Mouse (Mus musculus): ENCODE measurements around the gene Akr7a5. TPM values are rescaled to one million over a fixed set of nuclear protein-coding genes. Genes with fewer than 3 reads are reported as not detected.

Akr7a5 gene
- 10 to 100 TPM; 30.5 to 35.9 TPM for total RNA-seq (2021)
- long read RNA-seq, experiment 1, transcript Akr7a5-201 (7 exons, 1,288 nt): major isoform, 42 of 46 reads
- long read RNA-seq, experiment 1, partial matches to known transcripts: 3 of 46 reads
- long read RNA-seq, experiment 1, other reads (novel, unspliced or antisense): 1 of 46 reads
- long read RNA-seq, experiment 2, transcript Akr7a5-201 (7 exons, 1,288 nt): major isoform, 45 of 48 reads
- long read RNA-seq, experiment 2, partial matches to known transcripts: 1 of 48 reads
- long read RNA-seq, experiment 2, other reads (novel, unspliced or antisense): 2 of 48 reads

DNA sequence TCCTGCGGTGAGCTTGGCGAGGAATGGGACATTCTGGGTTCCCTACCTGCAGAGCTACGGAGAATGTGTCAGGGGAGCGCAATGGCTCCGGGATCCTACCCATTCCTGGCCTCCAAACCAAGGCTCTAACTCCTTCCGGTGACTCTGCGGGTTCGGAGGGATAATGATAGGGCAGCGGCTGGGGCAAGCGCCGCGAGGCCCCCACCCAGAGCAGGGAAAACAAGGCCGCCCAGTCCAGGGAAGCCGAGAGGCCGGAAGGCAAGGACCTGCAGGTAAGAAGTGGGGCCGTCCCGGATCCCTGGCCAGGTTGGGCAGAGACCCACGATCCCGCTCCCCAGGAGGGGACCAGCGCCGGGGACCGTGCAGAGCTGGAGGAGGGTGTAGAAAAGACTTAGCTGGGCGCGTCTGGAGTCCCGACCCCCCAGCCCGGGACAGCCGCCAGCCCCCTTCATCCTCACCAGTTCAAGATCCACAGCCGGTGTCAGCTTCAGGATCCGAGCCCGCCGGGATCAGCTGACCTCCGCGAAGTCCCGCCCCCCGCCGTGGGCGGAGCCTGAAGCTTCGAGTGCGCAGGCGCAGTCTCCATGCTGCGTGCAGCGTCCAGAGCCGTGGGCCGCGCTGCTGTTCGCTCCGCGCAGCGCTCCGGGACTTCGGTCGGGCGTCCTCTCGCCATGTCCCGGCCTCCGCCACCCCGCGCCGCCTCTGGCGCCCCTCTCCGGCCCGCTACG is at the start of gene Akr7a5, which contains the start of gene Pqlc2:
TSS of gene Akr7a5 (plus strand) at position 574 of the 728 bp plus-strand sequence.
TSS of gene Pqlc2 (minus strand) at position 538 of the 728 bp plus-strand sequence.
- peak; percentile 94 for DNase-seq

DNA sequence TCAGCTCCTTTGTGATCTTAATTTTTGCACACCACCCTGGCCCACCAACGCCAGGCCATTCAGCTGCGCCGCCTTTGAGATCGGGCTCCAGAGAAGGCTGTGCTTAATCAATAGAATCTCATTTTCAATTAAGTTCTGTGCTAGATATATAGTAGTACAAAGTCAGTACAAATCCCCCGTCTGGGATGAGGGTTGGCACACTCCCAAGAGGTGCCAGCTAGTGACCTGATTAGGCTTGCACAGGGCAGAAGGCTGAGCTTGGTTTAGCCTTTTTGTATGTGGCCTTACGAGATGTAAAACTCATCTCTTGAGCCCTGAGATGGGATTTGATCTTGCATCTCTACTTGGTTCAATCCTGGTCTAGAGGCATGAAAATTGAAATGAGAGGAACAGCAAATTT is 47.6 kb upstream of the Akr7a5 start:
- no peak for DNase-seq

DNA sequence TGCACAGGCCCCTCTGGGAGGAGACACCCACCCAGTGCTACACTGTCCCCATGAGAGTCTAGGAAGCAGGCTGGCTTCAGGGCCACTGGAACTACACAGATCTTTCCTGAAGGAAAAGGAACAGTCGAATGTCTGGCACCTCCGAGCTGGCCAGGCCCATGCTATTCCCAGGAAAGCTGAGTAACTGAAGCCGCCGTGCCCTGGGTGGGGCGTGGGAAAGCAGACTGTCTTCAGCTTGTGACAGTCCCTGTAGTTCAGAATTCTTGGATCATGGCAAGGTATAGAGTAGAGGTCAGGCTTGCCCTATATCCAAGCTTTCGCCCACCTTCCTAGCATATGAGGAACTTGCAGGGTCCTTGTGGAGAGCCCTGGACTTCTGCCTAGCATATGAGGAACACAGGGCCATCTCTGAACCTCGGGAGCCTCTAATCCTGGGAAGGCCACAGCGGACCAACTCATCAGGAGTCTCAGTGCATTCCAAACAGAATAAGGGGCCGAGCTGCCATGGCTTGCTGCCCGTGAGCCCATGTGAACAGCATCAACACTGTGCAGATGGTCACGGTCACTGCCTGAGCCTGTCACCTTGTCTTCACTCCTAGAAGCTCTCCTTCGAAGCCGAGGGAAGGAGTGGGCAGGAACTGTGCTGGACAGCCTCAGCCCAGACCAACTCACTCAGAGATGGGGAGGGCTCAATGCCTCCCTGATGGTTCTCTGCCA is 44.6 kb upstream of the Akr7a5 start:
- DNase-seq: no peak

DNA sequence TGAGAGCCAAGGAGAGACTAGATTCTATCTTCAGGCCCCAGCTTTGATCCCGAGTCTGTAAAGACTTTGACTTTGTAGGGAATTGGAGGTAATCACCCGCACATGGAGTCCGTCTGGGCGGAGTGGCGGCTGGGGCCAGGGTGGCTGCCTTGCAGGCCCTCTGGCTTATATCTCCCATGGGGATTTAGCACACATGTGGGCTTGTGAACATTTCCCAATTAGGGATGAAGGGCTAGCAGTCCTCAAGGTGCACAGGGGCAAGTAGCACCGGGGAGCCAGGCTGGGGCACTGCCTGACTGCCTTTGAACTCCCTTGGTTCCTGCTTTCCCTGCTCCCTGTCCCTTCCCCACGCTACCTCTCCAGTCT is 44.1 kb upstream of the Akr7a5 start:
- no peak for DNase-seq

GRCm38 (mm10) chr4:139267335-139267734 is 43.2 kb upstream of the Akr7a5 start:
- no peak for DNase-seq

- DNase-seq: no peak
Measured at GRCm38 (mm10) chr4:139268242-139268641, 42.3 kb upstream of the Akr7a5 start.

DNA sequence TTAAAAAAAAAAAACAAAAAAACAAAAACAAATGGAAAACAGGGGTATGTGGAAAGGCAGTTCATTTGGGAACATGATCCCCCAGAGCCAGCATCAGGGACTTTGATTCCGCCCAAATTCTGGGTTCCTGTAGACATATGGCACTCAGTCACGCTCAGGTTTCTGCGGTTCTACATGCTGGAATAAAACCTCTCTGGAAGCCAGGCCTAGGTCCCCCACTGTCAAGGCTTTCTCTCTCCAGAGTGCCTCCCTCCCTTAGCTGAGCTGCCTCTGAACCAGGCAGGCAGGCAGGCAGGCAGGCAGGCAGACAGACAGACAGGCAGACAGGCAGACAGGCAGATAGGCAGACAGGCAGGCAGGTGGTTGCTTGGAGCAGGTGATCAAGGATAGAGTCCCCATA is 40.4 kb upstream of the Akr7a5 start:
- DNase-seq: no peak

DNA sequence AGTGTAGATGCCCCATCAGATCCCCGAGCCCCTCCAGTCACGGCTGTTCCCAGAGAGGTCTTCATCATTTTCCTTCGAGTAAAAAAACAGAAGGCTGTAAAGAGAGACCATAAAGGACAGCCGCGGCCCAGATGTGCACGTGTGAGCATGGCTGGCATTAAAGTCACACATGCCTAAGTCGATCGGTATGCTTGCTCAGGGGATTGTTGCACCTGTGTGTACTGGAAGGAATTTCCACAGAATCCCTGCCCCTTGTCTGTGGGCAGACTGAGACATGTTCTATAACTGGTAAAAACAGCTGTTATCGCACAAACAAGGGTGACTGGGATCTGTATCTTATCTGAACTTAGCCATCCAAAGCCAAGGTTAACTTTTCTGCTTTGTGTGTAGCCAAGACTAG is 39.0 kb upstream of the Akr7a5 start:
- no peak for DNase-seq

- DNase-seq: no peak
Measured at GRCm38 (mm10) chr4:139272951-139273680, 37.4 kb upstream of the Akr7a5 start.

DNA sequence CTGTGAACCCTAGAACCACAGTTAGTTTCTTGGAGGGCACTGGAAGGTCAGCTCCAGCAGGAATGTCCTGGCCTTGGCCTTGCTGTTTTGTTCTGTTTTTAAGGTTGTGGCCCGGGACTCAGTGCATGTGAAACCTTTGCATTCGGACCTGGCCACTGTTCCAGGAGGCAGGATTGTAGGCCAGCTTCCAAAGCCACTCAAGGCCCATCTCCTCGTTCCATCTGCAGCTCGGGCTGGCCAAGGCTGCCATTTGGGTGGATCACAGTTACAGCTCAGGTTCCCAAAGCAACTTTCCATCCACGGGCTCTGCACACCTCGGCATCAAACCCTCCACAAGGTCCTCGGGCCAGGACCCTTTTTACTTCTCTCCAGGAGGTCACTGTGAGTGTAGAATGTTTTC is 36.0 kb upstream of the Akr7a5 start:
- DNase-seq: peak; percentile 66

GRCm38 (mm10) chr4:139276411-139276810 is 34.1 kb upstream of the Akr7a5 start:
- DNase-seq: peak; percentile 54

DNA sequence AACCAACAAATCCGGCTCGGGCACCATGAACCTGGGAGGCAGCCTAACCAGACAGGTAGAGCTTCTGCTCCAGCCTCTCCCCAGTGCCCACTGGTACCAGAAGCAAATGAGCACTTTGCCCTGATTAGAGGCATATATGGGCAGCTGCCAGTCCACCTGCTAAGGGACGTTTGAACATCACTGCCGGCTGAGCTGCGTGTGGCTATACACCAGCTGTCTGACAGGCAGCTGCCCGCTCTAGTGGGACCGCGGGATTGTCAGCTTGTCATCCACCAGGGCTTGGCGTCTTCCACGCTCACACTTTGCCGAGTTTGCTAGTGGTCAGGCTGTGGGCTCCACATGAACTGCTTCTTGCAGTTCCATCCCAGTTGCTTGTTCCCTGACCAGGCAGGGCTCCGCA is 30.0 kb upstream of the Akr7a5 start:
- no peak for DNase-seq

DNA sequence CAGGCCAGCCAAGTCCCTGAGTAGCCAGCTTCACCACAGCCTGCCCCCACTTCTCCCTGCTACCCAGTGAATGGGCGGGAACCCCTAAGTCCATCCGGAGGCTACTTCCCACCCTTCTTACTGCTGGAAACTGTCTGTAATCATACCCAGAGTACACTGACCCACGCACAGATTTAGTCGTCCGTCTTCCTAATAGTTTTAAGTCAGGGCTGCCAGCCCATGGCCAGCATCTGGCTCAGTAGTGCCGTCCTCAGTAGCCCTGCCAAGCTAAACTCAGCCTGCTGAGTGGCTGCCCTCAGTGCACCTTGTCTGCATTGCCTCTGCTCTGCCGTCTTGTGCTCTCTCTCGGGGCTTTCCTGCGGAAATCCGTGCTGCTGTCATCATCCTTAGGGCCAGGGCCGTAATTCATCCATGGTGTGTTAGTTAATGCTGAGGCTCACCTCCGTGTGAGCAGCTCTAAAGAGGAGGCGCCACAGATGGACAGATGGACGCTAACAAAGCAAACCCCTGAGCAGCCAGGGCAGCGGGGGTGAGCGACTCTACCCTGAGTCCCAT is 28.7 kb upstream of the Akr7a5 start:
- DNase-seq: peak; percentile 45

GRCm38 (mm10) chr4:139282955-139283417 is 27.6 kb upstream of the Akr7a5 start:
- DNase-seq: no peak

GRCm38 (mm10) chr4:139284877-139285276 is 25.7 kb upstream of the Akr7a5 start:
- no peak for DNase-seq

DNA sequence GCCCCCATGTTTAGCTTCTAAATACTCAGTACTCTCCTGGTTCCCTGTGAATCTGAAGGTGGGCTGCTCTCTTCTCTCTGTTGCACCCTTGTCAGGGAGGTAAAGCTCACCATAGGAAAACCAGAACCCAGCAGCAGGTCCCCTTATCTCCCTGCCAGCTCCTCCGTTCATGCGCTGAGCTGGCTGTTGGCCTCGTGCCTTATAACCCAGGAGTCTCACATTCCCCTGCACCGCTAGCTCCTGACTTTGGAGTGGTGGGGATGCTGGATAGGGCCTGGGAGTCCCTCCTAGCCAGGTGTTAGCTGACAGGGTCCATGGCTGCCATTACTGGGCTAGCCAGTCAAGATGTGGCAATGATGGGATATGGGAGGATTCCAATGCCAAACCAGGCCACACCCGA is 24.3 kb upstream of the Akr7a5 start:
- no peak for DNase-seq

DNA sequence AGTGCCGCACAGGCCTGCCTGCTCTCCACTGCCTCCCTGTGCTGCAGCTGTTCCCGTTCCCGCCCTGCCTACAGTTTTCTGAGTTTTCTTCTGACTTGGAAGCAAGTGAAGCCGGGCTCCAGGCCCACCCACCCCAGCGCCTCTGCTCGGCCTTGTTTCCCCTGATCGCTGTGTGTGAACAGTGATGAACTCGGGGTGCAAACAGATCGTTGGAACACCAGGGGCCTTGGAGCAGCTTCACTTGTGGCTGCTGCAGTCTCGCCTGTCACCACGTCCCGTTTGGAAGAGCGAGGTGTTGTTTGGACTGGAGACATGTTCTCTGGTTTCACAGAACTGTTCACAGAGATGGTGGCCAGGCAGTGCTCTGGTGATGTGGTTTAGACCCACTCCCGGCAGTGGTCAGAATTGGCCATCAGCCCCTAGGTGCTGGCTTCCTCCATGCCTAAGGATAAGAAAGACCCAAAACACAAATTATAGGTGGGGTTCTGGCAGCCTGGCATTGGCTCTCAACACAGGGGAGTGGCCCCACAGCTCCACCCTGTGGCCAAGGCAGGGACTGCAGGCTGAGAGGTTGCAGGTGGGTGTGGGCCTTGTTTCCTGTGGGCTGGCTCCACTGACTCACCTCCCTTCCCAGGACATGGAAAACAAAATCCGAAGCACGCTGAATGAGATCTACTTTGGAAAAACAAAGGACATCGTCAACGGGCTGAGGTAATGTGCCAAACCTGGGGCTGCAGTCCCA is 23.3 kb upstream of the Akr7a5 start:
- peak; percentile 75 for DNase-seq

- DNase-seq: peak; percentile 61
Measured at GRCm38 (mm10) chr4:139289017-139289416, 21.5 kb upstream of the Akr7a5 start.

DNA sequence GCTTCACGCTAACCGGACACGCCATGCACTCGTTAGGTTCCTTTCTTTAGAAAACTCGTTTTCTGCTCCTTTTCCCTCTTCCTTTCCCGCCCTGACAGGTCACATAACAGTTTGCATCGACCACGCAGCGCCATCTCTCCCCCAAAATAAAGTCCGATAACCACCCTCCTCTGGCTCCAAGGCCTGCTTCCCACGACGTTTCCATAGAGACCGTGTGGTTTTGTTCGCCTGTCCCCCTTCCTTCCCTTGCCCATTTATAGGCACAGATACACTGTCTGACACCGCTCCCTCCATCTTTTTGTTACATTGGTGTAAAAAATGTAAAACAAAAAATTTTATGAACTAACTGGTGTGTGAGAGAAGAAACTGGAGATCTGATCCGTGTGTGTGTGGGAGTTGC is 19.4 kb upstream of the Akr7a5 start:
- DNase-seq: no peak

DNA sequence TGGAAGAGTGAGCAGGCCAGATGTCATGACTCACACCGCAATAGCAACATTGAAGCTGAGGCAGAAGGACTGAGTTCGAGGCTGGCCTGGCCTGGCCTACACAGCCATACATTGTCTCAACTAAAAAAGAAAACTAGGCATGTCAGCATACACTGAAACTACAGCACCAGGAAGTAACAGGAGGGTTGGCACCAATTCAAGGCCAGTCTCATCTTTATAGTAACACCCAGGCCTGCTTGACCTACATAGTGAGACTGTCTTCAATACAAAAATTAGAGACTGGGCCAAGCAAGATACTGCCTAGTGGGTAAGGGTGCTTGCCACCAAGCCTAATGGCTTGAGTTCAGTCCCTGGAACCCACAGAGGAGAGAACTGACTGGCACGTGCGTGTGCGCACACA is 18.5 kb upstream of the Akr7a5 start:
- no peak for DNase-seq

DNA sequence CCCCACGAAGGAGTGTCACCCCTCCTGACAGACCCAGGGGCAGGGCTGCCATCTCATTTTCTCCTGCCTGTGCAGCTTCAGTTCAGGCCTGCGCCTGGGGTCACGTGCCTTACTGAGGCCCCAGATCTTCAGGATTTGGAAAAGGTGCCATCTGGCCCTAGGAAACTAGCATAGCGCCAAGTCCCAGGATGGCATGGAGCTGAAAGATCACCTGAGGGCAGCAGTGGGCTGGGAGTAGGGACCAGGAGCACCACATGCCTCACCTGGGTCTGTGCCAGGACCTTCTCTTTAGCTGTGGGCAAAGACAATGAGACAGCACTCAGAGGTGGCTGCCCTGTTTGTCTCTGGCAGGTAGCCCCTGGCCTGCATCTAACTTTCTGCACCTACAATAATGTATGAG is 13.0 kb upstream of the Akr7a5 start:
- peak; percentile 51 for DNase-seq

Measured in gastrocnemius, postnatal 25 days (tissue).